In genomic region chr5:113180755-113181154, GRCm38 (mm10) we compare ENCODE assay signal across 9 mouse cellular contexts. TPM values are rescaled to one million over a fixed set of nuclear protein-coding genes. Genes with fewer than 3 reads are reported as not detected.
A peak's percentile ranks its signal among the peaks of the same experiment; 100 is the strongest.
DNase-seq lines count a peak whose midpoint lies in the region; ATAC-seq and TF ChIP-seq lines count a peak whose summit lies in the region.
"Had no signal": no experiment of that assay in that cellular context is flagged by ENCODE, and none has a peak within 500 bp of the region (broad histone marks: within the 10 kb centered on the region; RNA-seq: fewer than 3 reads in every experiment).

No protein-coding gene starts in this region.

- H3K4me3 ChIP-seq in heart, embryonic 11.5 days (ENCODE audit: low read depth, low read length) = peak overlapping the region; percentile 39; the same call in 1 of the 2 replicates
- H3K4me3 ChIP-seq in ES-E14 (ENCODE audit: insufficient read depth in 1 of 2, low read depth in 1 of 2, low read length in 2 of 2, poor library complexity in 1 of 2, severe bottlenecking in 1 of 2) = peak overlapping the region; percentile 57 to 61; a peak in 1 of 4 replicates
- H3K4me3 ChIP-seq in hindbrain, embryonic 12.5 days = peak overlapping the region; percentile 15; the same call in 1 of the 2 replicates

- H3K27ac ChIP-seq in heart, embryonic 11.5 days (ENCODE audit: low read depth, low read length) = peak overlapping the region; percentile 73
- peak overlapping the region; percentile 60; the same call in 1 of the 2 replicates for H3K27ac ChIP-seq in ES-E14 (ENCODE audit: insufficient read depth, low read depth, low read length, poor library complexity, severe bottlenecking)
- H3K27ac ChIP-seq in hindbrain, embryonic 12.5 days = peak overlapping the region; percentile 80; the same call in 1 of the 2 replicates

- WGBS in heart, embryonic 11.5 days (ENCODE audit: insufficient replicate concordance) = 79% methylated on average over 15 of the region's 15 CpGs
- 80% methylated on average over 15 of the region's 15 CpGs for WGBS in hindbrain, embryonic 12.5 days

- intact Hi-C loops in heart, postnatal 14 days (cut with DNase I) = loop anchor here (1.0 to 2.0 kb wide), 3 partner anchors 16 to 46 kb away; partner anchors contain the start of genes 2900026A02Rik and Tmem211

- no peak overlapping the region for H3K9ac ChIP-seq in heart, embryonic 11.5 days (ENCODE audit: low read depth, low read length)
- H3K9ac ChIP-seq in ES-E14 (ENCODE audit: insufficient read depth, low read depth, low read length, poor library complexity, severe bottlenecking) = peak overlapping the region; percentile 5; the same call in 1 of the 2 replicates
- no peak overlapping the region for H3K9ac ChIP-seq in hindbrain, embryonic 12.5 days

- peaks cover 7% of the 10 kb centered on the region for H3K4me1 ChIP-seq in heart, embryonic 11.5 days (ENCODE audit: control insufficient read depth, insufficient read depth, low read length)
- peaks cover 4 to 11% of the 10 kb centered on the region in 2 experiments; a peak in 2 of 4 replicates for H3K4me1 ChIP-seq in ES-E14 (ENCODE audit: control insufficient read depth in 2 of 2, insufficient read depth in 2 of 2, low read length in 2 of 2, poor library complexity in 1 of 2)
- H3K4me1 ChIP-seq in hindbrain, embryonic 12.5 days = peaks cover 14% of the 10 kb centered on the region

- H3K36me3 ChIP-seq in heart, embryonic 11.5 days (ENCODE audit: control insufficient read depth, insufficient read depth, low read length) = no peaks in the 10 kb centered on the region
- peaks cover 11% of the 10 kb centered on the region; the same call in 1 of the 2 replicates for H3K36me3 ChIP-seq in ES-E14 (ENCODE audit: control insufficient read depth, insufficient read depth, low read length, poor library complexity, severe bottlenecking)
- no peaks in the 10 kb centered on the region for H3K36me3 ChIP-seq in hindbrain, embryonic 12.5 days

- no peaks in the 10 kb centered on the region for H3K27me3 ChIP-seq in heart, embryonic 11.5 days (ENCODE audit: control insufficient read depth, insufficient read depth, low read length)
- no peaks in the 10 kb centered on the region for H3K27me3 ChIP-seq in hindbrain, embryonic 12.5 days

- no peaks in the 10 kb centered on the region for H3K9me3 ChIP-seq in heart, embryonic 11.5 days (replicated peaks; ENCODE audit: control insufficient read depth, low read length)
- H3K9me3 ChIP-seq in ES-E14 (ENCODE audit: control insufficient read depth, insufficient read depth, low read depth, low read length) = no peaks in the 10 kb centered on the region
- H3K9me3 ChIP-seq in hindbrain, embryonic 12.5 days (replicated peaks) = no peaks in the 10 kb centered on the region

- in situ Hi-C loops in ES-E14 (cut with MboI; ENCODE audit: low sequenced_read_pairs in 2 of 2, unreplicated experiment in 2 of 2) = no loop called here

- H3K4me2 ChIP-seq in heart, embryonic 11.5 days = peak overlapping the region; percentile 72
- peak overlapping the region; percentile 50; the same call in 1 of the 2 replicates for H3K4me2 ChIP-seq in hindbrain, embryonic 12.5 days (replicated peaks)

- no peak for DNase-seq in heart, postnatal 14 days
- no peak for DNase-seq in ES-E14 (ENCODE audit: low read depth, low spot score)
- no peak for DNase-seq in thymus, postnatal 0 days (ENCODE audit: low spot score)
- no peak for DNase-seq in gastrocnemius, postnatal 10 days
- DNase-seq in urinary bladder, postnatal 4 days (ENCODE audit: low spot score in 2 of 2) = no peak

- no peak for ATAC-seq in heart, embryonic 11.5 days (replicated peaks; ENCODE audit: insufficient number of reproducible peaks, low FRiP score, low TSS enrichment)
- no peak for ATAC-seq in hindbrain, embryonic 12.5 days (ENCODE audit: low FRiP score)
- peak; percentile 48 for ATAC-seq in megakaryocyte, adult 5-6 weeks (ENCODE audit: poor library complexity, severe bottlenecking)

TF ChIP-seq in ES-E14, 5 proteins besides CTCF, POLR2A, EP300 and RAD21:
- TF ChIP-seq ZNF384 (IDR thresholded peaks at IDR 0.05; ENCODE audit: low read depth, low read length) (no peak), HCFC1 (IDR thresholded peaks at IDR 0.05; ENCODE audit: borderline replicate concordance, insufficient read depth, low read length) (no peak), MAFK (IDR thresholded peaks at IDR 0.05; ENCODE audit: insufficient read depth, low read depth, low read length) (no peak)

RNA-seq across cellular contexts. Expression of gene 2900026A02Rik, which starts 40.3 kb away (rescaled TPM):
- polyA plus RNA-seq in heart, embryonic 11.5 days (2014; fragmentation: Nextera tagmentation; extraction: Ambion mirVana) = 7.0 and 9.7 TPM in 2 replicates
- total RNA-seq in heart, postnatal 14 days (2021) = 10 to 100 TPM; 33.9 to 35.3 TPM
- 12.3 and 15.9 TPM in 2 replicates for total RNA-seq in ES-E14 (2012; rRNA removed)
- polyA plus RNA-seq in hindbrain, embryonic 12.5 days (2016; fragmentation: Nextera tagmentation; extraction: Ambion mirVana) = 3.6 and 4.5 TPM in 2 replicates
- total RNA-seq in megakaryocyte, adult 5-6 weeks (2015) = 0.11 and 0.30 TPM in 2 replicates
- total RNA-seq in megakaryocyte, adult 5-6 weeks (2017) = 0.29 and 0.45 TPM in 2 replicates
- polyA plus RNA-seq in thymus, postnatal 0 days (2015; fragmentation: Nextera tagmentation; extraction: Ambion mirVana) = 3.8 and 3.9 TPM in 2 replicates
- 10 to 100 TPM; 36.2 to 42.0 TPM for total RNA-seq in gastrocnemius, postnatal 10 days (2021)

RNA-seq across cellular contexts. Expression of gene Tmem211, which starts 46.0 kb away (rescaled TPM):
- polyA plus RNA-seq in heart, embryonic 11.5 days (2014; fragmentation: Nextera tagmentation; extraction: Ambion mirVana) = not detected in 2 replicates
- total RNA-seq in heart, postnatal 14 days (2021) = not detected
- 0.22 and 0.53 TPM in 2 replicates for total RNA-seq in ES-E14 (2012; rRNA removed)
- 0.15 TPM in 1 of 2 replicates, not detected in the other for polyA plus RNA-seq in hindbrain, embryonic 12.5 days (2016; fragmentation: Nextera tagmentation; extraction: Ambion mirVana)
- not detected in 2 replicates for total RNA-seq in megakaryocyte, adult 5-6 weeks (2015)
- total RNA-seq in megakaryocyte, adult 5-6 weeks (2017) = not detected in 2 replicates
- 0.09 TPM in 1 of 2 replicates, not detected in the other for polyA plus RNA-seq in thymus, postnatal 0 days (2015; fragmentation: Nextera tagmentation; extraction: Ambion mirVana)
- not detected for total RNA-seq in gastrocnemius, postnatal 10 days (2021)
- polyA plus RNA-seq: C2C12 had no signal
